Mouse (Mus musculus): ENCODE results near the gene Slc41a1. TPM values are rescaled to one million over a fixed set of nuclear protein-coding genes. Genes with fewer than 3 reads are reported as not detected.
"Not testable (repeated sequence)": the region's sequence is repeated elsewhere in the genome, so short reads cannot be mapped to it uniquely, and the experiment has no call there.

Gene Slc41a1
- polyA plus RNA-seq, 1 experiment from 2014 or later, result 11.5 TPM

DNA sequence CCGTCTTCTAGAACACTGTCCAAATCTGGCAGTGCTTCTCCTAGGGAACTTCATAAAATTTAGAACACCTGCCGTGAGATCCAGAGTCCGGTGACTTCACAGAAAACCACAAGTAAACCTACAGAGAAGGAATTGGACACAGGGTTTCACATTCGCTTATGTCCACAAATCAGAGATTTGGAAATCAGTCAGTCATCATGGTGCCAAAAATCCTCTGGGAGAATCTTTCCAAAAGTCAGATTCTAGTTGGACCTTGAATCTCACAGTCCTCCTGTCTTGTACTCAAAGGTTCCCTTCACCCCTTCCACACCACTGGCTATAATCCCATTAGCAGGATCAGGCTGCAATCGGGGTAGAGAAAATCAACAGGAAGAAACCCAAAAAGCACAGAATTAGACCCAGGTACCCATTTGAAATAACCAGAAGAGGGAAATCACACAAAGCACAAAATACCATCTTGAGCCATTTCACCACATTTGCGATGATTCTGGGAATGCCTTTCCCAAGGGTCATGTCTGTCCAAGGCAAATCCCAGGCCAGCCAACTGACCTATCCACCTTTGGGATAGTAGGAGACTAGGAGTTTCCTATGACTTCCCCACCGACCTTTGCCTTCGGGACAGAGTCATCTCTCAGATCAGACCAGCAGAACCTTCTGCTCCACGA lies 14.5 kb upstream of the Slc41a1 start:
- no peaks in the 10 kb centered on the region for H3K4me1 ChIP-seq
- H3K27me3 ChIP-seq, result no peaks in the 10 kb centered on the region
- H3K36me3 ChIP-seq, result no peaks in the 10 kb centered on the region
- H3K4me2 ChIP-seq (replicated peaks), result no peak overlapping the region
- WGBS, result 92% methylated on average over 9 of the region's 9 CpGs
- no peak overlapping the region for H3K9ac ChIP-seq
- ATAC-seq (ENCODE audit: low FRiP score), result no peak
- no peak overlapping the region for H3K27ac ChIP-seq
- no peak overlapping the region for H3K4me3 ChIP-seq
- no peaks in the 10 kb centered on the region for H3K9me3 ChIP-seq (replicated peaks)

DNA sequence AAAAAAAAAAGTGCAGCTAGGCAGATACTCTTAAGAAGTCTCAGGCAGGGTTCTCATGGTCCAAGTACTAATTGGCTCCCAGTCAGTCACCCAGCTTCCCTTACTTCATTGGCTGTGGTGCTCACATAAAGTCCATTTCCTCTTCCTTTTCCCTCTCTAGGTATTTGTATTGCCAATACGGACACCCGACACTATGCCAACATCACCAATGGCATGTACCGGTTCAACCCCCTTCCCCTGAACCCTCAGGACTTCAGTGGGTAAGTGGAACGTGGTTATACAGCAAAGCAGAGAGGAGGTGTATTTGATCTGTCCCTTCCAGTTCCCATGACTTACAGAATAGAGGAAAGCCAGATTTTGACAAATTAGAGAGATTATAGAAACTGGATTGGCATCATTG lies 13.6 kb upstream of the Slc41a1 start:
- Histone ChIP-seq H3K27ac (no peak overlapping the region), H3K4me1 (no peaks in the 10 kb centered on the region), H3K4me3 (no peak overlapping the region), H3K27me3 (no peaks in the 10 kb centered on the region), H3K36me3 (no peaks in the 10 kb centered on the region), H3K4me2 (replicated peaks) (no peak overlapping the region), H3K9me3 (replicated peaks) (no peaks in the 10 kb centered on the region), H3K9ac (no peak overlapping the region)
- no peak for ATAC-seq (ENCODE audit: low FRiP score)
- WGBS, result 94% methylated on average over 4 of the region's 4 CpGs

DNA sequence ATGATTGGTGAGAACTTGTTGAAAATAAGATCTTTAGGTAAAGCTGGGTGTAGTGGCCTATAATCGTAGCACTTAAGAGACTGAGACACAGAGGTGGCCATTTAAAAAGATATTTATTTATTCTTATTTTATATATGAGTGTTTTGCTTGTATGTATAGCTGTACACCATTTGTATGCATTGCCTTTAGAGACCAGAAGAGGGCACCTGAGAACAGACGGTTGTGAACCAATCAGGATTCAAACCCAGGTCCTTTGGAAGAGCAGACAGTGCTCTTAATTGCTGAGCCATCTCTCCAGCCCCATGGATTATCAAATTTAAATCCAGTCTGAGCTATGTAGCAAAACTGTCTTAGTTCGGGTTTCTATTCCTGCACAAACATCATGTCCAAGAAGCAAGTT lies 13.1 kb upstream of the Slc41a1 start:
- Histone ChIP-seq H3K36me3 (no peaks in the 10 kb centered on the region), H3K27me3 (no peaks in the 10 kb centered on the region), H3K27ac (no peak overlapping the region), H3K4me1 (no peaks in the 10 kb centered on the region), H3K9me3 (replicated peaks) (0 out of 2 replicates have a peak, but pooled peaks cover 1% of the 10 kb centered on the region), H3K4me2 (replicated peaks) (no peak overlapping the region), H3K4me3 (no peak overlapping the region), H3K9ac (no peak overlapping the region)
- WGBS, result 83% methylated on average over 3 of the region's 3 CpGs
- no peak for ATAC-seq (ENCODE audit: low FRiP score)

DNA sequence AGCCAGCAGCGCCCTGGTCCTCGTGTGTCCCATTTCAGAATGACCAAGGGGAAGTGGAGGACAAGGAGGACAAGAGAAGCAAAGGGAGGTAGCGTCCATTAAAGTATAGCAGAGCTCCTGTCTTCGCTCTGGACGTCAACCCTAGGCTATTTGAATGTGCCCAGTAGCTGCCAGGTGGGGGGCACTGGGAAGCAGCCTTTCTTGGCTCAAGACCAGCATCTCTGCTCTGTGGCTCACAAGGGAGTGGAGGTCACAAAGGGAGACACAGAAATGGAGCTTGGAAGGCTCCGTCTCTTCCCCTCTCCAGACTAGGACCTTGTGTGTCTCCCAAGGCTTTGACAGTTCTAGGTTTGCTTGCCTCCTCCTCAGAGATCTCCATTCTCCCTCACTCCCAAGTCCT lies 10.4 kb upstream of the Slc41a1 start:
- Histone ChIP-seq H3K36me3 (no peaks in the 10 kb centered on the region), H3K4me3 (no peak overlapping the region), H3K9ac (no peak overlapping the region), H3K9me3 (replicated peaks) (0 out of 2 replicates have a peak, but pooled peaks cover 3% of the 10 kb centered on the region), H3K4me1 (no peaks in the 10 kb centered on the region), H3K27ac (no peak overlapping the region), H3K4me2 (replicated peaks) (no peak overlapping the region), H3K27me3 (no peaks in the 10 kb centered on the region)
- ATAC-seq (ENCODE audit: low FRiP score), result no peak
- 84% methylated on average over 6 of the region's 6 CpGs for WGBS

DNA sequence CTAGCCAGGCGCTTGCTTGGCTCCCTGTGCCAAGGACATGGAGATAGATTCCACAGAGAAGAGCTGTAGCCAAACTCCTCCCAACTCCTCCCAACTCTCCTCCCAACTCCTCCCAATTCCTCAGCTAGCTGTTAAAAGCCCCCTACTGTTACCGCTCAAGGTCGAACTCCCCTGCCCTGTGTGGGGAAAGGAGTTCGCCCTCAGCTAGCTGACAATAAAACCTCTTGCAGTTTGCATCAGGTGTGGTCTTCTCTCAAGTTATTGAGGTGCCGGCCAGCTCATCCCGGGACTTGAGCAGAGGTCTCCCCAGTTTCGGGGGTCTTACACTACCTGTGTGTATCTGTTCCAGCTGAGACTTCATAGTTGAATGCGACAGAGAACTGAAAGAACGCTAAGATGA lies 6.9 kb upstream of the Slc41a1 start:
- not testable (repeated sequence) for H3K9me3 ChIP-seq (replicated peaks); H3K27ac ChIP-seq; H3K4me3 ChIP-seq; H3K36me3 ChIP-seq; H3K4me1 ChIP-seq; H3K9ac ChIP-seq; ATAC-seq (ENCODE audit: low FRiP score); H3K4me2 ChIP-seq (replicated peaks); H3K27me3 ChIP-seq
- WGBS, result 76% methylated on average over 9 of the region's 9 CpGs

DNA sequence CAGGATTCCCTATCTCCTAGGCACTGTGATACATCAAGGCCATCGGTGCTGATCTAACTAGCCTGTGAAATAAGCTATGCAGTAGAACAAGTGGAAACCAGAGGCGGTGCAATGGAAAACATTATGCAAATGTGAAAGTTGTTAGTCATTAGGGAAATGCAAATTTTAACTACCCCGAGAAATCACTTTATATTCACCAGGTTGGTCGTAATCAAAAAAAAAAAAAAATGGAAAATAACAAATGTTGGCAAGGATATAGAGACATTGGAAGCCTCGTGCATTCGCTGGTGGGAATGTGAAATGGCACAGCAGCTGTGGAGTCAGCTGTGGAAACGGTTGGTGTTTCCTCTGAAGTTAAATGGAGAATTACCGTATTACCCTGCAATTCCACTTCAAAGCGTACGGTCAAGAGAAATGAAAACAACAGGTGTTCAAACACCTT lies 6.4 kb upstream of the Slc41a1 start:
- no peak overlapping the region for H3K27ac ChIP-seq
- ATAC-seq (ENCODE audit: low FRiP score), result no peak
- no peaks in the 10 kb centered on the region for H3K36me3 ChIP-seq
- H3K27me3 ChIP-seq, result no peaks in the 10 kb centered on the region
- no peaks in the 10 kb centered on the region for H3K4me1 ChIP-seq
- H3K9ac ChIP-seq, result no peak overlapping the region
- WGBS, result 80% methylated on average over 10 of the region's 10 CpGs
- H3K9me3 ChIP-seq (replicated peaks), result 0 out of 2 replicates have a peak, but pooled peaks cover 3% of the 10 kb centered on the region
- H3K4me3 ChIP-seq, result no peak overlapping the region
- no peak overlapping the region for H3K4me2 ChIP-seq (replicated peaks)

DNA sequence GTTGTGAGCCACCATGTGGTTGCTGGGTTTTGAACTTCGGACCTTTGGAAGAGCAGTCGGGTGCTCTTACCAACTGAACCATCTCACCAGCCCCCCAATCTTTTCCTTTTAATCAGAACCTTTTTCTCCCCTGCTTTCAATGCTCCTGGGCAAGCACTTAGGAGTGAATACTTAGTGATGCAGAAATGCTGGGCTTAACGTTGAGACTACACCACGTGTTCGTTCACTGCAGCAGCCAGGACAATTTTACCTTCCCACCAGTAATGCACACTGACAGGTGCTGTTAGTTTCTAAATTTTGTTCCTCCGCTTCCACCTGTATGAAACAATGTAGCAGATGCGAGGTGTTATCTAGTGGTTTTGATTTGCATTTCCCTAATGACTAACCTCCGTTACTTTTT lies 5.0 kb upstream of the Slc41a1 start:
- Histone ChIP-seq H3K4me2 (replicated peaks) (no peak overlapping the region), H3K9ac (no peak overlapping the region), H3K4me1 (peaks cover 4% of the 10 kb centered on the region), H3K36me3 (no peaks in the 10 kb centered on the region), H3K4me3 (no peak overlapping the region), H3K27me3 (no peaks in the 10 kb centered on the region), H3K9me3 (replicated peaks) (0 out of 2 replicates have a peak, but pooled peaks cover 3% of the 10 kb centered on the region), H3K27ac (no peak overlapping the region)
- ATAC-seq (ENCODE audit: low FRiP score), result no peak
- WGBS, result 80% methylated on average over 8 of the region's 8 CpGs

DNA sequence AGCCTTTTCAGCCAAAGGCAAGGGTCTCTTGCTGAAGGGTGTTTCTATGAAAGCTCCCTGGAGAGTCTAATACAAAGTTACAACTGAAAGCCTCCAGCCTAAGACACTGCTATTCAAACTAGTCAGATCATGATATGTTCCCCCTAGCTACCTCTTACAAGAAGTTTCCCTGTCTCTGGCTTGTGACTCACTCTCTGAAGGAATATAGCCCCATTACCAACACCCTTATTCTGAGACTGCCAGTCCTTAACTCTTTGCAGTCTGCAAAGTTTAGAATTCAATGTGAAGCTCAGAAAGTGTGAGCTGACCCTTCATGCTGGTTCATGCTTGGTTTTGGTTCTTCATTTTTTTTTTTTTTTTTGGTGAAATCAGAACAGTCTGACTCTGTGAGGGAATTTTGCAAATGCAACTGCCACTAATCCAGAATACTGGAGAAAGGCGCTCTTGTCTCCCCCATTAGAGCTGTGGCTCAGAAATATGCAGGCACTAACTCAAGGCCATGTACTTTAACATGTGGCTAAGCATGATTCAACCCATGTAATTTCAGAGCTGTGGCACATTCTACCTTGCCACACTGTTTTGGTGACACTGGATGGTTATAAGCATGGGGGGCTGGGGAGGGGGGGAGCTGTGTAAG lies 4.3 kb upstream of the Slc41a1 start:
- no peak overlapping the region for H3K4me3 ChIP-seq
- no peaks in the 10 kb centered on the region for H3K27me3 ChIP-seq
- H3K9ac ChIP-seq, result no peak overlapping the region
- 88% methylated on average over 1 of the region's 1 CpGs for WGBS
- no peak overlapping the region for H3K27ac ChIP-seq
- 0 out of 2 replicates have a peak, but pooled peaks cover 3% of the 10 kb centered on the region for H3K9me3 ChIP-seq (replicated peaks)
- no peak for ATAC-seq (ENCODE audit: low FRiP score)
- no peaks in the 10 kb centered on the region for H3K36me3 ChIP-seq
- H3K4me1 ChIP-seq, result peaks cover 4% of the 10 kb centered on the region
- H3K4me2 ChIP-seq (replicated peaks), result no peak overlapping the region

DNA sequence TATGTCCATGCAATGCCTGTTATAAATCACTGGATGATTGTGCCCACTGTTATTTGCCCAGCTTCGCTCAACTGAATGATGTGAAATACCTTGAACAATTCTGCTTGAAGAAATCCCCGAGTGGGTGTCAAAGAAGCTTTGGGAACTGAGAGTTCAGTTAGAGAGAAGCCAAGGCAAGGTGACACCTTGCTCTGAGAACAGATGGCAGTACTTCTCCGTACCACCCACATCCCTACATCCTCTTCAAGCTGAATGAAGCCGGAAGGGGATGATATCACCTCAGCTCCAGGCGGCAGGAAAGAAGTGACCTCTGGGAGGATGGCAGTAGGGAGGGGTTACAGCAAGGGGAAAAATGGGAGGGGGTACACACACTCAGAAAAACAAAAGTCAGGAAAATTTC lies 3.7 kb upstream of the Slc41a1 start:
- Histone ChIP-seq H3K9me3 (replicated peaks) (0 out of 2 replicates have a peak, but pooled peaks cover 3% of the 10 kb centered on the region), H3K4me1 (peaks cover 6% of the 10 kb centered on the region), H3K27ac (no peak overlapping the region), H3K4me3 (no peak overlapping the region), H3K27me3 (no peaks in the 10 kb centered on the region), H3K9ac (no peak overlapping the region), H3K36me3 (no peaks in the 10 kb centered on the region), H3K4me2 (replicated peaks) (no peak overlapping the region)
- 64% methylated on average over 5 of the region's 5 CpGs for WGBS
- no peak for ATAC-seq (ENCODE audit: low FRiP score)

DNA sequence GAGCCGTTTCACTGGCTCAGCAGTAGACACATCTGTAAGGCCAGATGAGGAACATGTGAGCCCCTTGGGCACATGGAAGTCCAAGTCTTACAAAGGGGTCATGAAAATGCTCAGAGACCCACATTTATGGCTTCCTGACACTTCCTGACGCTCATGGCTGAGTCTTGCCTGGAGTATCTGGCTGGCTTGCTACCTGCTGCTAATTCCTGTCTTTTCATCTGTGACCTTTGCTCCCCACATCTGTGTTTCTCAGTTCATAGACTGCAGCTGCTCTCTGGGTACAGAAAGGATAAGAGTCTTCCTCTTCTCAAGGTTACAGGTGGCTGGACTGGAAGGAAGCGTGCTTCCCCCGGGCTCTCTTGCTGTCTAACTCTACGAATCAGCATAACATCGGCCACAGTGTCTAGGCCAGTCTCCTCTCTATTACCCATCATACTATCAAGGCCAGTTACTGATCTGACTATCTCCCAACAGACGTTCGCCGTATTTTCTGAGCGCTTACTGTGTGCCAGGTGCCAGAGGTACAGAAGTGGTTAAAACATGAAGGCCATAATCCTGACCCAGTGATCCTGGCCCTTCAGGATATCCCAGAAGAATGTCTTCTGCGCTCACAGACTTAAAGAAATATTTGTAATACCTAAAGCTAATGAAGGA lies 2.6 kb upstream of the Slc41a1 start:
- 86% methylated on average over 11 of the region's 11 CpGs for WGBS
- H3K27me3 ChIP-seq, result no peaks in the 10 kb centered on the region
- H3K36me3 ChIP-seq, result no peaks in the 10 kb centered on the region
- no peaks in the 10 kb centered on the region for H3K9me3 ChIP-seq (replicated peaks)
- no peak for ATAC-seq (ENCODE audit: low FRiP score)
- no peak overlapping the region for H3K4me2 ChIP-seq (replicated peaks)
- no peak overlapping the region for H3K4me3 ChIP-seq
- peaks cover 16% of the 10 kb centered on the region for H3K4me1 ChIP-seq
- no peak overlapping the region for H3K27ac ChIP-seq
- no peak overlapping the region for H3K9ac ChIP-seq

DNA sequence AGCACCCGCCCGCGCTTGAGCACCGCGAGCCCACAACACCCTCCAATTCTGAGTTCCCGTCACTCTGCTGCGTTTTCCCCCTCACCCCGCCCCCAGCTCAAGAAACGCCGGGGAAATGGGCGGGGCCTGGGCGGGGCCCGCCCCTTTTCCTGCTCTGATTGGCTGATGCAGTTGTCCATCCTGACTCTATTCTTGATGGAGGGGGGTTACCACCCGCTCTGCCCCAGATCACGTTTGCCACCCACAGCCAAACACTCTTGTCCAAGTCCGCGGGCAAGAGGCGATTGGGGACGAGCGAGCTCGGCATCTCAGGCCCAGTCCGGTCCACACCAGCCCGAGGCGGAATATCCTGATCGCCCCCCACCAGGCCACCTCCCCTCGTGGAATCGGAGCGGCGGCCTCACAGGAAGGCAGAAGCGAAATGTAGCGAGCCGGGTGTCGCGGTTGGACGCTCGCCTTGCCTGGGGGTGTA lies 530 bp downstream of the Slc41a1 start:
- Histone ChIP-seq H3K9me3 (replicated peaks) (no peaks in the 10 kb centered on the region), H3K36me3 (peaks cover 5% of the 10 kb centered on the region; the same call in 1 of the 2 replicates), H3K27ac (peak overlapping the region; percentile 75), H3K4me3 (peak overlapping the region; percentile 71), H3K4me1 (peaks cover 33% of the 10 kb centered on the region), H3K9ac (peak overlapping the region; percentile 78), H3K4me2 (replicated peaks) (peak overlapping the region; percentile 70), H3K27me3 (no peaks in the 10 kb centered on the region)
- peak; percentile 97 for ATAC-seq (ENCODE audit: low FRiP score)
- WGBS, result under 1% methylated on average over 36 of the region's 36 CpGs

DNA sequence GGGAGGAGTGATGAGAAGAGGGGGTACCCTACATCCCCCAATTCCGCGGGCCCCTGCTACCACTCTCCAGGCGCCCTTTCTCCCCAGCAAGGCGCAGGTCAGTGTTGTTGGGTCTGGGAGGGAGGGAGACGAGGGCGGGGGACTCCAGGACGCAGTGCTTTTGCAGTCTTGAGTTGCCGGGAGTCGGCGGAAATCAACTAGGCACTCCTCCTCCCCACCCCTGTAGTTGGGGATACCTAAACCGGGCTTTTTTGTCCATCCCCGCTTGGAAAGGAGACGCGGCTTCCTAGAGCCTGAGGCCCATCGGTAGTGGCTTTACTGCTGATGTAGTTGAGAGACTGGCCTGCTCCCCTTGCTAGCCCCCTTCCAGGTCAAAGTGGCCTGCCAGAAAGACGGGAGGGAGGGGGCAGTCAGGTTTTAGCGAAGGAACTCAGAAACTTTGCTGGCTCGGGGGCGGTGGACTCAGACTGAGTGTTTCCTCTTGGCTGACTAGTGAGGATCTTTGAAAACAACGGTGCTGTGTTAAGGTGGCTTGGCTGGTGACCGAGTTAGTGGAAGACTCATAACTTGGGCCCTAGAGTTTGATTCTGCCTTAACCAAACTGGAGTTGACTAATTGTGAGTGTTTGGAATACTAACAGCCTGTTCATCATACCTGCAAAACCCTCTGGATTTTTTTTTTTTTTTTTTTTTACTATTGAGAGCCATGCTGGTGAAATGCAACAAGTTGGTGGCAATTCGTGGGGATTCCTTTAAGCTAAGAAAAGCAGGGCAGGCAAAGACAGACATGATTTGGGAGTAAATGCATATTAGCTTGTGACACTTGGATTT lies 1.2 kb downstream of the Slc41a1 start:
- H3K36me3 ChIP-seq, result peaks cover 5% of the 10 kb centered on the region; the same call in 1 of the 2 replicates
- peak overlapping the region; percentile 71 for H3K4me3 ChIP-seq
- no peaks in the 10 kb centered on the region for H3K27me3 ChIP-seq
- WGBS, result 1% methylated on average over 22 of the region's 22 CpGs
- H3K9me3 ChIP-seq (replicated peaks), result no peaks in the 10 kb centered on the region
- H3K4me1 ChIP-seq, result peaks cover 33% of the 10 kb centered on the region
- peak; percentile 75 for ATAC-seq (ENCODE audit: low FRiP score)
- peak overlapping the region; percentile 75; the same call in 1 of the 2 replicates for H3K27ac ChIP-seq
- peak overlapping the region; percentile 78 for H3K9ac ChIP-seq
- H3K4me2 ChIP-seq (replicated peaks), result peak overlapping the region; percentile 70
